Mouse (Mus musculus) stomach, embryonic 14.5 days (tissue): Measurements from ENCODE around the gene Bmpr1a. TPM values are rescaled to one million over a fixed set of nuclear protein-coding genes. Genes with fewer than 3 reads are reported as not detected.

Experiments used
- ATAC-seq: fragments of 200-750 bp; cut with Nextera tagmentation; 2 replicates; pipeline ENCODE4 v1.8.0; 2017; ENCODE audit warnings: low read depth, moderate TSS enrichment; ENCODE audit not compliant: insufficient number of reproducible peaks, insufficient read depth, low FRiP score
- H3K27ac ChIP-seq: fragments of 300-500 bp; sonication (generic); 2 replicates; pipeline ENCODE4 v1.5.1; 2014; ENCODE audit warnings: mild to moderate bottlenecking, low read length, moderate library complexity, mixed read lengths
- H3K27me3 ChIP-seq: fragments of 300-500 bp; sonication (generic); 2 replicates; pipeline ENCODE4 v1.6.1; 2014; ENCODE audit warnings: low read length, control low read depth, mixed read lengths; ENCODE audit not compliant: control insufficient read depth, insufficient read depth
- H3K36me3 ChIP-seq: fragments of 300-500 bp; sonication (generic); 2 replicates; pipeline ENCODE4 v1.6.1; 2014; ENCODE audit warnings: mild to moderate bottlenecking, control low read depth, low read length, moderate library complexity, mixed read lengths; ENCODE audit not compliant: control insufficient read depth, insufficient read depth
- H3K4me1 ChIP-seq: fragments of 300-500 bp; sonication (generic); 2 replicates; pipeline ENCODE4 v1.6.1; 2014; ENCODE audit warnings: low read length, control low read depth, mixed read lengths; ENCODE audit not compliant: control insufficient read depth, insufficient read depth
- H3K4me2 ChIP-seq: fragments of 300-500 bp; sonication (generic); replicated peaks from 2 replicates; pipeline ENCODE4 v1.6.1; 2014; ENCODE audit warnings: low read depth, low read length, control low read depth
- H3K4me3 ChIP-seq: fragments of 300-500 bp; sonication (generic); 2 replicates; pipeline ENCODE4 v1.5.1; 2014; ENCODE audit warnings: low read depth, low read length, control low read depth
- H3K9ac ChIP-seq: fragments of 300-500 bp; sonication (generic); replicated peaks from 2 replicates; pipeline ENCODE4 v1.6.1; 2014; ENCODE audit warnings: low read depth, mild to moderate bottlenecking, control low read depth, low read length, moderate library complexity, mixed read lengths
- H3K9me3 ChIP-seq: fragments of 300-500 bp; sonication (generic); 2 replicates; pipeline ENCODE4 v1.6.1; 2016; ENCODE audit warnings: low read depth, low read length, control low read depth; ENCODE audit not compliant: control insufficient read depth
- WGBS: fragments of 180-500 bp; shearing (Covaris S2); extraction: QIAGEN DNeasy Blood & Tissue Kit; methylation state at CpG from one replicate; pipeline ENCODE4 v1.1.7; 2014; 5-methylcytosine and 5-hydroxymethylcytosine counted together
- polyA plus RNA-seq: library from polyadenylated mRNA; unstranded; fragments of >200 nt; fragmentation: Nextera tagmentation; extraction: Ambion mirVana; gene quantifications from 2 replicates; pipeline ENCODE4 v1.2.1, GENCODE M21; 2014

The Bmpr1a gene
- polyA plus RNA-seq, 1 experiment from 2014 or later = 62.8 TPM

- peaks cover 36% of the 10 kb centered on the region for H3K4me1 ChIP-seq
- ATAC-seq = no peak
- 87% methylated on average over 2 of the region's 2 CpGs for WGBS
- H3K4me3 ChIP-seq = no peak overlapping the region
- no peak overlapping the region for H3K4me2 ChIP-seq
- no peaks in the 10 kb centered on the region for H3K36me3 ChIP-seq
- no peak overlapping the region for H3K9ac ChIP-seq
- H3K27ac ChIP-seq = no peak overlapping the region
- no peaks in the 10 kb centered on the region for H3K9me3 ChIP-seq
- no peaks in the 10 kb centered on the region for H3K27me3 ChIP-seq
These were observed 10.5 kb downstream of the Bmpr1a start for GRCm38 (mm10) chr14:34492688-34493087.

- Histone ChIP-seq H3K27me3 (no peaks in the 10 kb centered on the region), H3K4me3 (no peak overlapping the region), H3K4me2 (no peak overlapping the region), H3K4me1 (peaks cover 28% of the 10 kb centered on the region), H3K36me3 (no peaks in the 10 kb centered on the region), H3K27ac (no peak overlapping the region), H3K9me3 (no peaks in the 10 kb centered on the region), H3K9ac (no peak overlapping the region)
- 51% methylated on average over 1 of the region's 1 CpGs for WGBS
- ATAC-seq = no peak
These were observed 12.2 kb downstream of the Bmpr1a start for GRCm38 (mm10) chr14:34490965-34491364.

- no peak overlapping the region for H3K27ac ChIP-seq
- 64% methylated on average over 2 of the region's 2 CpGs for WGBS
- H3K9ac ChIP-seq = no peak overlapping the region
- peaks cover 22% of the 10 kb centered on the region; the same call in 1 of the 2 replicates for H3K4me1 ChIP-seq
- no peaks in the 10 kb centered on the region for H3K36me3 ChIP-seq
- H3K4me2 ChIP-seq = no peak overlapping the region
- no peaks in the 10 kb centered on the region for H3K27me3 ChIP-seq
- no peak for ATAC-seq
- no peak overlapping the region for H3K4me3 ChIP-seq
- H3K9me3 ChIP-seq = no peaks in the 10 kb centered on the region
These were observed 13.2 kb downstream of the Bmpr1a start for GRCm38 (mm10) chr14:34489928-34490327.

GRCm38 (mm10) chr14:34486169-34486568 is 17.0 kb downstream of the Bmpr1a start:
- Histone ChIP-seq H3K9ac (no peak overlapping the region), H3K4me1 (peaks cover 32% of the 10 kb centered on the region; the same call in 1 of the 2 replicates), H3K4me2 (no peak overlapping the region), H3K9me3 (no peaks in the 10 kb centered on the region), H3K27ac (no peak overlapping the region), H3K36me3 (no peaks in the 10 kb centered on the region), H3K27me3 (no peaks in the 10 kb centered on the region), H3K4me3 (no peak overlapping the region)
- no peak for ATAC-seq
- WGBS = 63% methylated on average over 8 of the region's 8 CpGs

GRCm38 (mm10) chr14:34483469-34484341 is 19.4 kb downstream of the Bmpr1a start:
- H3K9me3 ChIP-seq = no peaks in the 10 kb centered on the region
- WGBS = 69% methylated on average over 6 of the region's 6 CpGs
- ATAC-seq = no peak

GRCm38 (mm10) chr14:34471591-34471990 is 31.6 kb downstream of the Bmpr1a start:
- Histone ChIP-seq H3K4me2 (no peak overlapping the region), H3K36me3 (no peaks in the 10 kb centered on the region), H3K4me1 (peaks cover 3% of the 10 kb centered on the region; the same call in 1 of the 2 replicates), H3K4me3 (no peak overlapping the region), H3K27ac (no peak overlapping the region), H3K9ac (no peak overlapping the region), H3K9me3 (no peaks in the 10 kb centered on the region), H3K27me3 (no peaks in the 10 kb centered on the region)
- ATAC-seq = no peak

More at GRCm38 (mm10) chr14:34483469-34484341, 19.4 kb downstream of the Bmpr1a start:
- Histone ChIP-seq H3K36me3 (no peaks in the 10 kb centered on the region), H3K4me2 (no peak overlapping the region), H3K27ac (no peak overlapping the region), H3K4me1 (peaks cover 18% of the 10 kb centered on the region; the same call in 1 of the 2 replicates), H3K27me3 (no peaks in the 10 kb centered on the region), H3K4me3 (no peak overlapping the region), H3K9ac (no peak overlapping the region)

- Histone ChIP-seq H3K4me1 (peaks cover 3% of the 10 kb centered on the region; the same call in 1 of the 2 replicates), H3K4me3 (no peak overlapping the region), H3K36me3 (no peaks in the 10 kb centered on the region), H3K4me2 (no peak overlapping the region), H3K27me3 (no peaks in the 10 kb centered on the region), H3K9ac (no peak overlapping the region), H3K9me3 (no peaks in the 10 kb centered on the region), H3K27ac (no peak overlapping the region)
- whole genome bisulfite sequencing = 65% methylated on average over 3 of the region's 3 CpGs
- no peak for ATAC-seq
These were observed 36.9 kb downstream of the Bmpr1a start for GRCm38 (mm10) chr14:34466291-34466690.

GRCm38 (mm10) chr14:34459386-34459785 is 43.8 kb downstream of the Bmpr1a start:
- Histone ChIP-seq H3K4me3 (no peak overlapping the region), H3K27ac (no peak overlapping the region), H3K9ac (no peak overlapping the region), H3K27me3 (no peaks in the 10 kb centered on the region), H3K9me3 (no peaks in the 10 kb centered on the region), H3K4me2 (no peak overlapping the region), H3K36me3 (0 out of 2 replicates have a peak, but pooled peaks cover 2% of the 10 kb centered on the region), H3K4me1 (no peaks in the 10 kb centered on the region)
- no peak for ATAC-seq
- 83% methylated on average over 2 of the region's 2 CpGs for WGBS
